Mouse (Mus musculus): ENCODE results near the gene 2310011J03Rik.

GRCm38 (mm10) chr10:80315315-80315714 lies 5.0 kb downstream of the 2310011J03Rik start:
- TF ChIP-seq CTCF (IDR thresholded peaks at IDR 0.05; ENCODE audit: borderline replicate concordance, control insufficient read depth, extremely low read depth, insufficient read depth, low read length, poor library complexity) (no peak), POLR2A (IDR thresholded peaks at IDR 0.05; ENCODE audit: control insufficient read depth, extremely low read depth, insufficient read depth, low read length, poor library complexity) (no peak)

All from thymus, adult 2 months (tissue).